Mouse (Mus musculus) lung, postnatal 36 days (tissue): ENCODE results near the gene Ugt1a10.
A peak's percentile ranks its signal among the peaks of the same experiment; 100 is the strongest.
"Not testable (repeated sequence)": the region's sequence is repeated elsewhere in the genome, so short reads cannot be mapped to it uniquely, and the experiment has no call there.

ENCODE experiments used
- DNase-seq: peaks from one replicate; pipeline ENCODE4 v3.0.0; 2022; ENCODE audit warnings: mixed read lengths

Ugt1a10 gene

GRCm38 (mm10) chr1:88098546-88098945 lies 43.4 kb downstream of the Ugt1a10 start:
- DNase-seq: not testable (repeated sequence)

DNA sequence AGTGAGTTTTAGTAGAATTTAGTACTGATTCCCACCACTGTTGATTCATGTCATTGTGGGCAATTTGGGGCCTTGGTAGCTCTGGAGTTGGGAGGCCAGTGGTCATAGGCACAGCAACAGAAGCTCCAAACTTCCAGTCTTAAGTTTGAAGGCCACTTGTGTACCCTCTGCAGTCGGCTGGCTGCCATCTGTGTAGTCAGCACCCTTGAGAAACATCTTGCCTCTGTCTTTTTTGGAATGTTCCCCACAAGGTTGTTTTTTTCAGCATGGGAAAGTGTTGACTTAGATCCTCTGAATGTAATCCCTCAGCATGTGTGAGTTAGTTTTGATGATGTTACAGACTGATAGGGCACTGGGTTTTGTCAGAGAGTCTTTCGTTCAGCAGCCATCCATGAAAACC lies 44.5 kb downstream of the Ugt1a10 start:
- not testable (repeated sequence) for DNase-seq

DNA sequence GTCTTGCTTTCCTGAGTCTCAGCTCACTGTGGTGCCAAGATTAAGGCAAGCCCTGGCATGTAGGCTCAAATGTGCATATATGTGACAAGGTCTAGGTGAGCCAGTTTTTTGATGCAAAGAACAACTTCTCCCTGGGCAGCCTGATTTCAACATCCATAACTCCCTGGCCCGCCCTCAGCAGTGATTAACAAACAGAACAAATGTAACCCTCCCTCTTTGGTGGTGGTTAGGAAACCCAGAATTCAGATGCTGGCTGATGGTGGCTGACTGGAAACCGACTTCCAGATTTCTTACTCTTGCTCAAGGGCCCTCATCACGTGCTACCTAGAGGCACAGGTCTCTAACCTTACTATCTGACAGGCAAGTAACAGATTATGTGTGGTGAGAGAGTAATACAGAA lies 47.8 kb downstream of the Ugt1a10 start, which contains the start of gene Ugt1a6b:
Gene Ugt1a6b (plus strand): TSS at position 234 of the 400 bp plus-strand sequence.
- peak; percentile 56 for DNase-seq

DNA sequence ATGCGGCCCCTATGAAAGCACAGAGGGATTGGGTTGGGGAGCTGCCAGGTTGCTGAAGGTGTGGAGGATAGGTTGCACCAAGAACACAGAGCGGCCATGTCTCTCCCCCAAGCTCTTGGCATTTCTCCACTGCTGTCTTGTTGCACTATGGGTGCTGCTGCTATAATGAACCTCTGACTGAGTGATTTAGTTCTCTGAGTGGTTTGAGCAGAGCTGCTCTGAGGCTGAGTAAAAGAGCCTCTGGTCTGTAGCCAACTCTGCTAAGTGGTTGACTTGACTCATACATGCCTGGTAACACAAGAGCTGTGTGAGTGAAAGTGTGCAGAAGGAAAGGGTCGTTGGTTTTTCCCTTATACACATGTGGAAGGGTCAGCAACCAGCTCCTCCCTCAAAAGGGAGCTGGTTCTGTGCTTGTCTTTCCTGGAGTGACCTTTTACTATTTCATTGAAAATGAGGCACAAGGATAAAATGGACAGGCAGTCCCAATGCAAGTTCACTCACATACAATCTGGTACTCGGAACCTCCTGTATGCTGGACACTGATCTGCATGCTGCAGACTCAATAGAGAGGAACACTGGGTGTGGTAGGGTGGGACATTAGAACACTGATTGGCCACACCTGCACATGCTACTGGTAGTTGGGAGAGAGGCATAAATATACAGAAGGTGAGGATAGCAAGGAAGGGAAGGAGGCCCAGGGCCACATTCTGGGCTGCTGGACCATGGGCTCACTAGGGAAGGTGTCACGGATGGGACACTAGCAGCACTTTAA lies 48.7 kb downstream of the Ugt1a10 start:
- DNase-seq: not testable (repeated sequence)

DNA sequence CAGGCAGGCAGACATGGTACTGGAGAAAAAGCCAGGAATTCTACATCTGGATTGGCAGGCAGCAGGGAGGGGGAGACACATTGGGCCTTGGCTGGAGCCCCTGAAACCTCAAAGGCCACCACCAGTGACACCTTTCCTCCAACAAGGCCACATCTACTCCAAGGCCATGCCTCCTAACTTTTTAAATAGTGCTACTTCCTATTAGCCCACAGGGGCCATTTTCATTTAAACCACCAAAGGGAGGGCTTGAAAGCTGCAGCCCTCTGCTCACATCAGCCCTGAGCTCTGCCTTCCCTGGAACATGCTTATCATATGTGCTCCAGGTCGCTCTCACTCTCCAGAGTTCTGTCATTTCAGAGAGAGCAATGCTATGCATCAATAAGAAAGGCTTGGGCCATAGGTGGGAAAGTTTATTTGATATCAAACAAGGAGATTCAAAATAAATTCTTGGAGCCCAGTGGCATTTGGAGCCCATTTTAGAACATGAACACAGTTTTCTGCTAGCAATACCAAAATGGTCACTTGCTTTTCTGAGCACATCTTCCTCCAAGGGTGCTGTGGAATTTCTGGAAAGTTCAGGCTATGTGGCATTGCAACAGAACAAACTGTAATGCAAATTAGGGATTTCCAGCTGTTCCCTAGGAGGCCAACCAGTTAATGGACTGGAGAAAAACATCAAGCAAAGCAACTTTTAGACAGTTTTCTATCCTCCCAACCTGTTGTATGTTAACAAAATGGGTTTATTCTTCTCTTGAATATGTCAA lies 49.7 kb downstream of the Ugt1a10 start:
- DNase-seq: no peak

- no peak for DNase-seq
Observed at GRCm38 (mm10) chr1:88105656-88106055, 50.5 kb downstream of the Ugt1a10 start.

GRCm38 (mm10) chr1:88109027-88109557 lies 53.9 kb downstream of the Ugt1a10 start:
- DNase-seq: not testable (repeated sequence)

GRCm38 (mm10) chr1:88109604-88110003 lies 54.4 kb downstream of the Ugt1a10 start:
- not testable (repeated sequence) for DNase-seq

- not testable (repeated sequence) for DNase-seq
Observed at GRCm38 (mm10) chr1:88112769-88113168, 57.6 kb downstream of the Ugt1a10 start.

DNA sequence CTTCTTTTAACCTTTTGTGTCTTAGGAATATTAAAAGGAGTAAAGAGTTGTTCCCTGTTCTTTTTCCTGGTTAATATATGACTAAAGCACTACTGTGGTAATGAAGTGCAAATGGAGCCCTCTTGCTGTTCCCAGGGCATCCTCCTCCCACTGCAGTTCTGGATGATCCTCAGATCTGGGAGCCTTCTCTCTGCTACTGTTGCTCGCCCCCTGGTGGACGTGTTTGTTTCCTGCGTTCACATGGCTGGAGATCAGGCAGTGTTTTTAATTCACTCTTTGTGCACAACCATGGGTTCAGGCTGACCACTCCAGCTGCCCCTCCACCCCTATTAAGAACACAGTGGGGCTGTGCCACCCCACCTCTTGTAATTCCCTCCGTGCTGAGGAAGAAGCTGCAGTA lies 65.4 kb downstream of the Ugt1a10 start:
- not testable (repeated sequence) for DNase-seq

DNA sequence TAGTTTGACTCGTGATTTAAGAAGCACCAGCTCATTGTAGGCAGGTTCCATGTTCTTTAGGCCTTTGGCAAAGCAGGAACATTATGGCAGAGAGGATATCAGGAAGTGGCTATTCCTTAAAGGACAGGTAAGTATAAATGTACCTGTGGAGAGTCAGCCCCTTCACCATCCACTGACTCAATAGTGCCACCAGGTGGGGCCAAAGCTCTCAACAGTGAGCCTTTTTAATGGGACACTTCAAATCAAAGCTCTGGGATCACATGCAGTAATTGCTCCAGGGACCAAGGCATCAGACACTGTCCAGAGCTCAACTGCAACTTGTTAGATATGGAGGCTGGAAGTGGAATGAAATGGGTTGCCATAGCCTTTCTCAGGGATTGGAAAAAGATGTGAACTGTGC lies 66.3 kb downstream of the Ugt1a10 start:
- peak; percentile 80 for DNase-seq

- peak; percentile 23 for DNase-seq
Observed at GRCm38 (mm10) chr1:88125827-88126360, 70.7 kb downstream of the Ugt1a10 start.

DNA sequence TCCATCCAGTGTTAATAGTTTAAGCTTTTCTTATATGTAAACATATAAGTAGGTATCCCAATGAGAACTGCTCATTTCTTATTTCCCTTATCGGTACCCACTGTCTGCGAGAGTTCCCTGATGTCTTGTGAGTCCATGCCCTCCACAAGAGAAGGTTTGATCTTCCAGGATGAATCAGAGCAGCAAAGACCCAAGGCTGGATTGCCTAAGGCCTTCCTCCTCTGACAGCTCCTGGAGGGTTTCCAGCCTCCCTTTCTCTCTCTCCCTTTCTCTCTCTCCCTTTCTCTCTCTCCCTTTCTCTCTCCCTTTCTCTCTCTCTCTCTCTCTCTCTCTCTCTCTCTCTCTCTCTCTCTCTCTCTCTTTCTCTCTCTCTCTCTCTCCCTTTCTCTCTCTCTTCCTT lies 73.9 kb downstream of the Ugt1a10 start:
- DNase-seq: not testable (repeated sequence)

DNA sequence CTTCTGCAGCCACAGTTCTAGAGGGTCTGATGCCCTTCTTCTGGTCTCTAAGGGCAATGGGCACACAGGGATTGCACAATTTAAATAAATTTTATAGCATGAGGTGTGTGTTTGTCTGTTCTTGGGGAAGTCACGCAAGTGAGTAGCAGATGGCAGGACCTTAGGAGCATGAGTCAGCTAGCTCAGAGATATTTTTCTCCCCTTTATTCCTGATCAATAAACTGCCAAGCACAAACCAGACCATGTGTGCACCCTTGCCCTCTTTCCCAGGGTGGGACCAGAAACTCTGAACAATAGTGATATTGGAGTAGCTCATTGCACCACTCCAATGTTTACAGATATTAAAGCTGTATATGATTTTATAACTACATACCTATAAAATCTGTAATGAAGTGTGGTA lies 75.0 kb downstream of the Ugt1a10 start:
- not testable (repeated sequence) for DNase-seq

- DNase-seq: no peak
Observed at GRCm38 (mm10) chr1:88133908-88134456, 78.8 kb downstream of the Ugt1a10 start.

DNA sequence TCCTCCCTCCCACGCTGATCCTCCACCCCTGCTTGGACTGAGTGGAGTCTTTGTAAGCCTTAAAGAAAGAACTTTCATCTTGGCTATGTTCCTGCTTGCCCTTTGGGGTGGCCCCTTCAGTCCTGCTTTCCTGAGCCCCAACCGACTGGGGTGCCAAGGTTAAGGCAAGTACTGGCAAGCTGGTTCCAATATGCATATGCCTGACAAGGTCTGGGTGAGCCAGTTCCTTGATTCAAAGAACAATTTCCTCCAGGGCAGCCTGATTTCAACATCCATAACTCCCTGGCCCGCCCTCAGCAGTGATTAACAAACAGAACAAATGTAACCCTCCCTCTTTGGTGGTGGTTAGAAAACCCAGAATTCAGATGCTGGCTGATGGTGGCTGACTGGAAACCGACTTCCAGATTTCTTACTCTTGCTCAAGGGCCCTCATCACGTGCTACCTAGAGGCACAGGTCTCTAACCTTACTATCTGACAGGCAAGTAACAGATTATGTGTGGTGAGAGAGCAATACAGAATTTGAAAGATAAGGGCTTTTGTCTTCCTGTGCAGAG lies 79.3 kb downstream of the Ugt1a10 start, which contains the start of gene Ugt1a6a:
Gene Ugt1a6a (plus strand): TSS at position 353 of the 555 bp plus-strand sequence.
- DNase-seq: peak; percentile 80

DNA sequence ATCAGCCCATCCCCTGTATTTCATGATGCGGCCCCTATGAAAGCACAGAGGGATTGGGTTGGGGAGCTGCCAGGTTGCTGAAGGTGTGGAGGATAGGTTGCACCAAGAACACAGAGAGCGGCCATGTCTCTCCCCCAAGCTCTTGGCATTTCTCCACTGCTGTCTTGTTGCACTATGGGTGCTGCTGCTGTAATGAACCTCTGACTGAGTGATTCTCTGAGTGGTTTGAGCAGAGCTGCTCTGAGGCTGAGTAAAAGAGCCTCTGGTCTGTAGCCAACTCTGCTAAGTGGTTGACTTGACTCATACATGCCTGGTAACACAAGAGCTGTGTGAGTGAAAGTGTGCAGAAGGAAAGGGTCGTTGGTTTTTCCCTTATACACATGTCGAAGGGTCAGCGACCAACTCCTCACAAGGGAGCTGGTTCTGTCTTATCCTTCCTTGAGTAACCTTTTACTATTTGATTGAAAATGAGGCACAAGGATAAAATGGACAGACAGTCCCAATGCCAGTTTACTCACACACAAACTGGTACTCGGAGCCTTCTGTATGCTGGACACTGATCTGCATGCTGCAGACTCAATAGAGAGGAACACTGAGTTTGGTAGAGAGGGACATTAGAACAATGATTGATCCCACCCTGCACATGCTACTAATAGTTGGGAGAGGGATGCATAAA lies 80.2 kb downstream of the Ugt1a10 start:
- peak; percentile 51 for DNase-seq

GRCm38 (mm10) chr1:88136646-88137045 lies 81.5 kb downstream of the Ugt1a10 start:
- DNase-seq: peak; percentile 31

DNA sequence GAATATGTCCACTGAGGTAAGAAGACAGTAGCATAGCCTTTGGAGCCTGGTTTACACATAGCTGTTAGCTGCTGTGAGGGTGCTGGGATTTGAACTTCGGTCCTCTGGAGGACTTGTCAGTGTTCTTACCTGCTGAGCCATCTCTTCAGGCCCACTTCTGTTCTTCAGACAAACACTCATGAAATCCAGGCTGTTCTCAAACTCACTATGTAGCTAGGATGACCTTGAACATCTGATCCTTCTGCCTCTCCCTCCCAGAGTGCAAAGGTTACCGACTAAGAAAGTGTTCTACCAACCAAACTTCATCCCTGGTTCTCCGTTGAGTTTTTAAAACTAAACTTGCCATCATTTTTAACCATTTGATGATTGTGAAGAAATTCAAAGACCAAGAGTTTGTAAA lies 82.1 kb downstream of the Ugt1a10 start:
- no peak for DNase-seq

- DNase-seq: no peak
Observed at GRCm38 (mm10) chr1:88138145-88138544, 83.0 kb downstream of the Ugt1a10 start.

DNA sequence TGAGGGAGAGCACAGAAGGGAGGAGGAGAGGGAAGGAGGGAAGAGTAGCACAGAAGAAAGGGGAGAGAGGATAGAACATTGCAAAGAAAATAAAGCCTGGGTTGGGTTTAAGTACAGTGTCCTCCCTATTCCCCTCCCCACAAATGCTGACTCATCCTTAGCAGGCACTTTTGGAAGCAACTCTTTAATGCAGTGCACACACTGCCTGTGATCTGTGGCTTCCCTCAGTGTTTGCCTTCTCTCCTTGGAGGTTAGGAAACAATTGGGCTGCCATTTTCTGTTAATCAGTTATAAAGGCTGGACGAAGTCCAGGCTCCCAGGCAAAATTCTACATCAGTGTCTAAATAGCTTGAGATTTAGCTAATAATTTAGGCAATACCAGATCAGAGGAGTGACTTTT lies 85.3 kb downstream of the Ugt1a10 start:
- DNase-seq: peak; percentile 53
